Mouse (Mus musculus): ENCODE data around the gene Garem2. TPM values are rescaled to one million over a fixed set of nuclear protein-coding genes. Genes with fewer than 3 reads are reported as not detected.

Garem2 gene
- polyA plus RNA-seq, 1 experiment from 2014 or later, result 10.4 TPM

DNA sequence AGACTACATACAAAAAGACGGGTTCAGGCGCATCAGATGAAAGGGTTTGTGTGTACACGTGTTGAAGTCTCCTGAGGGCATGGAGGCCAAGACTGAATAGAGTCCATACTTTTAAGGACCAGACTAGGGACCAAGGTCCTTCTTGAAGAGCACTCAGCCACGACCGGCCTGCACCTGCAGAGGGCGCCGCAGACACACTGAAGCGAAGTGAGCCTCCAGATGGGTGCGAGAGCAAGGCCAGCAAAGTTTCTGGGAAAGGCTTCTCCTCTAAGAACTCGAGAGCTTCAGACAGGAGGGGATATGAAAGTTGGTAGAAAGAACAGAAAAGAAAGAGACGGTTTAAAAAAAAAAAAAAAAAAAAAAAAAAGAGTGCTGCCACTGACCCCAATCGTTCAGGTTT lies 622 bp upstream of the Garem2 start:
- 1% methylated on average over 12 of the region's 12 CpGs for WGBS
- Histone ChIP-seq H3K4me1 (peaks cover 44% of the 10 kb centered on the region), H3K27me3 (replicated peaks) (no peaks in the 10 kb centered on the region), H3K27ac (no peak overlapping the region), H3K9ac (no peak overlapping the region), H3K36me3 (replicated peaks) (no peaks in the 10 kb centered on the region), H3K9me3 (no peaks in the 10 kb centered on the region), H3K4me3 (peak overlapping the region; percentile 64), H3K4me2 (peak overlapping the region; percentile 99)
- ATAC-seq (replicated peaks), result no peak

DNA sequence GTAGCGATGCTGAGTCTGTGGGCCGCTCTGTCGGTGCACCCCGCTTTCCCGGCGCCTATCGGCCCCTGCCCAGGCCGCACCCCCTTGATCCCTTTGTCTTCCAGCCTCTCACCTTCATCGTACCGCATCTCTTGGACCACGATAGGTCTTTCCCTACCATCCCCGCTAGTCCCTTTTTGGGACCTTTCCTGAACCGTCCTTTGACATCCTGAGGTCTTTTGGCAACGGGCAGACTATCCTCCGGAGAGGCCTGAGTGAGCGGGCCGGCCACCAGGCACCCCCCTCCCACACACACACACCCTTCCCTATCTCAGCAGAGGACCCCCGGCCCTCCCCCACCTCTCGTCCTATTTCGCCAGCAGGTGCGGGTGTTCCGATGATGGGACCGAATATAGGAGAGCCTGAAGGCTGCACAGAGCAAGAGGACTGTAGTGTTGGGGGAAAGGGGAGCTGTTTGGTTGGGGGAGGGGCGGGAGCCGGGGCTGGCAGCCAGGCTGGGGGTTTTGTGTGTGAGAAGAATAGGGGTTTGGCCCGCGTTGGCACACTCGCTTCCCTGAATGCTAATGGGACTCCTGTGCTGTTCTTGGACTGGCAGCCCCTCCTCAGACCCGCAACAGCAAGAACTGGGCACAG lies 823 bp downstream of the Garem2 start, which contains the start of gene 3110082J24Rik:
3110082J24Rik (minus strand) TSS at position 419 of the 633 bp plus-strand sequence.
- Histone ChIP-seq H3K9ac (peak within 1 kb of the TSS; percentile 58), H3K4me1 (peaks cover 57% of the 10 kb centered on the region), H3K27ac (peak within 1 kb of the TSS; percentile 73), H3K4me2 (peak within 1 kb of the TSS; percentile 99), H3K4me3 (peak within 1 kb of the TSS; percentile 64), H3K36me3 (replicated peaks) (no peaks in the 10 kb centered on the region), H3K27me3 (replicated peaks) (no peaks in the 10 kb centered on the region), H3K9me3 (no peaks in the 10 kb centered on the region)
- peak; percentile 38 for ATAC-seq (replicated peaks)
- WGBS, result under 1% methylated on average over 29 of the region's 29 CpGs

DNA sequence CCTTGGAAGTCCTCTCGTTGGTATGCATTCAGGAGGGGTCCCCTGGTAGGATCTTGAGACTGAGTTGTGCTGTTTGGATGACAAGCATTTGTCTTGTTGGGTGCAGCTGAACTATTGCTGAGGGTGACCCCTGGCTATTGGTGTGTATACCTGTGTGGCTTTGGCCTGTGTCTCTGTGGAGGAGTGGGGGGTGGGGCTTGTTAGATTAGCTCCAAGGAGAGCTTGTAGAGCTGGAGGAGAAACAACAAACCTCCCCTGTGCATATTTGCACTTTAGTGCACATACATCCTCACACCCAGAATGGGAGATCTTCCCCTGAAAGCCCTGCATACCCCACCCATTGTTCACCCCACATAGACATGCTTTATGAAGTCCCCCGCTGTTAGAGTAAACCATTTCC lies 1.8 kb downstream of the Garem2 start:
- Histone ChIP-seq H3K27ac (peak overlapping the region; percentile 73), H3K9me3 (no peaks in the 10 kb centered on the region), H3K4me3 (peak overlapping the region; percentile 64), H3K36me3 (replicated peaks) (no peaks in the 10 kb centered on the region), H3K9ac (0 out of 2 replicates have a peak overlapping the region, but pooled peaks have one; percentile 58), H3K4me2 (peak overlapping the region; percentile 99), H3K4me1 (peaks cover 65% of the 10 kb centered on the region), H3K27me3 (replicated peaks) (no peaks in the 10 kb centered on the region)
- ATAC-seq (replicated peaks), result no peak
- 0% methylated on average over 2 of the region's 2 CpGs for WGBS

DNA sequence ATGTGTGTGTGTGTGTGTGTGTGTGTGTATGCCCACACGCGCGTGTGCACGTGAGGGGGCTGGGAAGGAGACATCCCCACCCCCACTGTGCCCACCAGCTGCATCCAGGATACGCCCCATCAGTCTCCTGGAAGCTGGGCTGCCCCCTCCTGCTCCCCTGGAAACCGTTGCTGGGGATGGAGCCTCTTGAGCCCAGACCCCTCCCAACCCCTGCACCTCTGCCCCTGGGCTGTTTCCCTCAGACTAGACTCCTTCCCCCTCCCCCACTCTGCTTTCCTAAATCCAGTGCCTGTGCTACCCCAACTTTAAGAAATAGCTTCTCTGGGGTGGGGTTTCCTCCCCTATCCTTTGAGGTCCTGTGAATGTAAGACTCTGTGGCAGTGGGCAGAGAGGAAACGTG lies 2.2 kb downstream of the Garem2 start:
- no peaks in the 10 kb centered on the region for H3K27me3 ChIP-seq (replicated peaks)

DNA sequence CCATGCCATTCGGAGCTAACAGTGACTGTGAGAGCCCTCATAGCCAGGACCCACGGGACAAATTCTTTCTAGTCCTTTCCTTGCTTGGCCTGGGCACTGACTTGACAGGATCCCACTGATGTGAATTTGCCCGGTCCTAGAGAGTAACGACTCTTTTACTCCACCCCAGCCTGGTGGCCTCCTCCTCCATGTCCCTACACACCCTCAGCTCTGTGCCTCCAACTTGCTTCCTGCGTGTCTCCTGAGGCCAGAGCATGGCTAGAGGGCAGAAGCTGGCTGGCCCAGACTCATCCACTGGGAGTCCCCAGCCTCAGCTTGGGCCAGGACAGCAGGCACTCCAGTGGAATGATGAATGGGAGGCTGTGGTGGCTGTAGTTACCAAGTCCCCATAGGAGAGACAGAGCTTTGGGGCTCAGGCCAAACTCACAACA lies 2.7 kb downstream of the Garem2 start:
- Histone ChIP-seq H3K4me3 (0 out of 2 replicates have a peak overlapping the region, but pooled peaks have one; percentile 64), H3K27me3 (replicated peaks) (no peaks in the 10 kb centered on the region), H3K4me1 (peaks cover 65% of the 10 kb centered on the region), H3K9ac (no peak overlapping the region), H3K36me3 (replicated peaks) (no peaks in the 10 kb centered on the region), H3K9me3 (no peaks in the 10 kb centered on the region), H3K4me2 (peak overlapping the region; percentile 99), H3K27ac (peak overlapping the region; percentile 43)
- 3% methylated on average over 5 of the region's 5 CpGs for WGBS
- ATAC-seq (replicated peaks), result 0 out of 2 replicates have a peak, but pooled peaks have one; percentile 1

More for the DNA sequence above, 2.2 kb downstream of the Garem2 start:
- H3K36me3 ChIP-seq (replicated peaks), result no peaks in the 10 kb centered on the region
- peak overlapping the region; percentile 99 for H3K4me2 ChIP-seq
- peaks cover 65% of the 10 kb centered on the region for H3K4me1 ChIP-seq
- 0 out of 2 replicates have a peak, but pooled peaks have one; percentile 16 for ATAC-seq (replicated peaks)
- H3K9ac ChIP-seq, result no peak overlapping the region
- H3K4me3 ChIP-seq, result peak overlapping the region; percentile 64; the same call in 1 of the 2 replicates
- 3% methylated on average over 7 of the region's 7 CpGs for WGBS
- H3K9me3 ChIP-seq, result no peaks in the 10 kb centered on the region
- H3K27ac ChIP-seq, result peak overlapping the region; percentile 73

DNA sequence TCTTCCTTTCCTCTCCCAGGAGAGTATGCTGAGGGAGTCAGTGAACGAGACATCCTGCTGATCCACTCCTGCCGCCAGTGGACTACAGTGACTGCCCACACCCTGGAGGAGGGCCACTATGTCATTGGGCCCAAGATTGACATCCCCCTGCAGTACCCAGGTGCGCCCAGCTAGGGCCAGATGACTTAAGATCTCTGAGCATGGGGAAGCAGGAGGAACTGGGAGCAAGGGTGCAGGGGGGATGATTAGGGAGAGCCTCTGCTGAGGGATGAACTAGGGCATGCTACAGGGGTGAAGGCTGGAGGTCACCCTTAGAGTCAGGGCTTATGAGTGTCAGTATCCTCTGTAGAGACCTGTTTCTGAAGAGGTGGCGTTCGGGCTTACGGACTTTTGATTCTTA lies 3.3 kb downstream of the Garem2 start:
- Histone ChIP-seq H3K27me3 (replicated peaks) (no peaks in the 10 kb centered on the region), H3K9ac (no peak overlapping the region), H3K27ac (peak overlapping the region; percentile 43; the same call in 1 of the 2 replicates), H3K9me3 (no peaks in the 10 kb centered on the region), H3K4me2 (peak overlapping the region; percentile 99; the same call in 1 of the 2 replicates), H3K4me1 (peaks cover 65% of the 10 kb centered on the region), H3K36me3 (replicated peaks) (no peaks in the 10 kb centered on the region), H3K4me3 (no peak overlapping the region)
- ATAC-seq (replicated peaks), result no peak
- WGBS, result 56% methylated on average over 6 of the region's 6 CpGs

DNA sequence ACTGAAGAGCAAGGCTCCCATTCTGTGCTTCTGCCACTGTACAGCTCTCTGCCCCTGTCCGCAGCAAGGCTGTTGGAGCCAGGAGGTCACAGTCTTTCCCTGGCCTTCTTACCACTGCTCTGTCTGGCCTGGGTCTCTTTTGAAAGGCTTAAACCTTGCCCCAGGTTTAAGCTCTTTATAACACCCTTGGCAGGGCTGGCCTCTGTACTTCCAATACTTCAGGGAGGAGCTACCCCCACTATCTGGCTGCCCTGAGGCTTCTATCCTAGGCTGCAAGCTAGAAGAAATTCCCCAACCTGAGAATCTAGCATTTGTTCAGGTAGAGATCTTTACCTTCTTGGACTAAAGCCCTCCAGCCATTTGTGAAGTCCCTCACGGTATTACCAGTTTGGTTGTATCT lies 4.9 kb downstream of the Garem2 start:
- WGBS, result 30% methylated on average over 2 of the region's 2 CpGs
- no peak for ATAC-seq (replicated peaks)
- H3K4me3 ChIP-seq, result no peak overlapping the region
- H3K9me3 ChIP-seq, result no peaks in the 10 kb centered on the region
- no peaks in the 10 kb centered on the region for H3K36me3 ChIP-seq (replicated peaks)
- H3K4me1 ChIP-seq, result peaks cover 71% of the 10 kb centered on the region
- no peak overlapping the region for H3K9ac ChIP-seq
- H3K27ac ChIP-seq, result no peak overlapping the region
- no peak overlapping the region for H3K4me2 ChIP-seq
- H3K27me3 ChIP-seq (replicated peaks), result no peaks in the 10 kb centered on the region; the same call in 1 of the 2 replicates

DNA sequence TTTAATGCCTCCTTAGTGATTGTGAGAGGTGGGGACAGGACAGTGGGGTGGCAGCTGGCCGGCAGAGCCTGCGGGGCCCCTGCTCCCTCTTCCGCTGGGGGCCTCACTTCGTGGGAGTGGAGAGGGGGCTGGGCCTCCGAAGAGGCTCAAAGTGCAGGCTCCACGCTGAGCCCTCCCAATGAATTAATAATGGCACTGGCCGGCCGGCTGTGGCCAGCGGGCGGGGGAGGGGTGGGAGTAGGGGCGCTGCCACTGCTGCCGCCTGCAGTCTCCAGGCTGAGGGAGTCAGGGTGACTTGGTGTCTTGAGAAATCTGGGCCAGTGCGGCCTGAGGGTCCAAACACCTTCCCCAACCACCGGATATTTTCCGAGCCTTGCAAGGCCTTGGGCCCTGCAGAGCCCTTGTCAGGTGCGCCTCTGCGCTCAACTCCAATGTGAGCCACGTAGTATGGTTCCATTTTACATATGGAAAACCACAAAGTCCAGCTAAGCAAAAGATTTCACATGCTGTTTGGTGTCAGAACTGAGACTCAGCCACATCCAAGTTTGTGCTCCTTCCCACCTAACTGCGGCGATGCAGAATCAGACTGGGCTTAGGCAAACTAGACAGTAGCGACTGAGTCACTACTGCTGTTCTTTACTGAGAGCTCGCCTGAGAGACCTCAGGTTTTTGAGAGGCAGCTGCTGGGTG lies 5.6 kb downstream of the Garem2 start:
- peak overlapping the region; percentile 36 for H3K4me2 ChIP-seq
- no peaks in the 10 kb centered on the region for H3K36me3 ChIP-seq (replicated peaks)
- H3K9ac ChIP-seq, result no peak overlapping the region
- 8% methylated on average over 22 of the region's 22 CpGs for WGBS
- H3K27me3 ChIP-seq (replicated peaks), result no peaks in the 10 kb centered on the region; the same call in 1 of the 2 replicates
- ATAC-seq (replicated peaks), result no peak
- peaks cover 66% of the 10 kb centered on the region for H3K4me1 ChIP-seq
- H3K4me3 ChIP-seq, result no peak overlapping the region
- H3K27ac ChIP-seq, result peak overlapping the region; percentile 30; the same call in 1 of the 2 replicates
- no peaks in the 10 kb centered on the region for H3K9me3 ChIP-seq

DNA sequence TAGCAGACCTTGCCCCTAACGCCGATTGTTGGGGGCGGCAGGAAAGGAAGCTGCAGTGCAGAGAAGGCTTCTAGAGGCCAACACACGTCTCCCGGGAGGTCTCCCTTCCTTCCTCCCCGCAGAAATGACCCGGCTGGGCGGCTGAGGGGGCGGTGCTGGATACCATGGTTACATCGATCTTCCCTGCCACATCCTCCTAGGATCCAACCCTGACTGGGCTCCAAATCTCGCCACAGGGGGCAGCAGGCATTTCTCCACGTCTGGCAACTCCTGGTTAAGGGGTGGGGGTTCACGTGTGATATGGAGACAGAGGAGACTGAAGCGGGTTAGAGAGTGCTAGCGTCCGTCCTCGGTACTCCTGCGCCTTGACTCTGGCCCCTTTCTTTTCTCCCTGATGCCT lies 6.2 kb downstream of the Garem2 start:
- Histone ChIP-seq H3K4me3 (no peak overlapping the region), H3K36me3 (replicated peaks) (no peaks in the 10 kb centered on the region), H3K4me2 (peak overlapping the region; percentile 36), H3K9ac (no peak overlapping the region), H3K27ac (peak overlapping the region; percentile 30; the same call in 1 of the 2 replicates), H3K4me1 (peaks cover 60% of the 10 kb centered on the region), H3K9me3 (no peaks in the 10 kb centered on the region), H3K27me3 (replicated peaks) (no peaks in the 10 kb centered on the region; the same call in 1 of the 2 replicates)
- WGBS, result 3% methylated on average over 18 of the region's 18 CpGs
- ATAC-seq (replicated peaks), result peak; percentile 14

DNA sequence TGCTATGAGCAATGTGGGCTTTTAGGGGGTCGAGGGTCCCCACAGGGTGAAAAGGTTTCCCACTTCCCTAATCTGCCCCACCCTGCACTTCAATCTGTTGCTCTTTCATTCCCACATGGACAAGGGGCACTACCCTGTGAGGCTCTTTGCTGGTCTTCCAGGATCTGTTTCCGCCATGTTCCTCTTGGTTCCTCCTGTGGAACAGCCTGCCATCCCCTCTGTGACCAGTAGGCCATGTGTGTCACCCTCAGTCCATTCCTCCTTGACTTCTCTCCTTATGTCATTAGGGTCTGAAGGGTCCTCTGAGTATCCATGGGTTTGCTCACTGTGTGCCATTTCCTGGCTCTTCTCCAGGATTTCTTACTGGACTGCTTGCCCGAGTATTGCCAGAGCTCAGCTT lies 6.8 kb downstream of the Garem2 start:
- Histone ChIP-seq H3K9ac (no peak overlapping the region), H3K4me1 (peaks cover 54% of the 10 kb centered on the region), H3K36me3 (replicated peaks) (no peaks in the 10 kb centered on the region), H3K27ac (no peak overlapping the region), H3K4me2 (no peak overlapping the region), H3K27me3 (replicated peaks) (no peaks in the 10 kb centered on the region; the same call in 1 of the 2 replicates), H3K9me3 (no peaks in the 10 kb centered on the region), H3K4me3 (no peak overlapping the region)
- WGBS, result 76% methylated on average over 3 of the region's 3 CpGs
- no peak for ATAC-seq (replicated peaks)

DNA sequence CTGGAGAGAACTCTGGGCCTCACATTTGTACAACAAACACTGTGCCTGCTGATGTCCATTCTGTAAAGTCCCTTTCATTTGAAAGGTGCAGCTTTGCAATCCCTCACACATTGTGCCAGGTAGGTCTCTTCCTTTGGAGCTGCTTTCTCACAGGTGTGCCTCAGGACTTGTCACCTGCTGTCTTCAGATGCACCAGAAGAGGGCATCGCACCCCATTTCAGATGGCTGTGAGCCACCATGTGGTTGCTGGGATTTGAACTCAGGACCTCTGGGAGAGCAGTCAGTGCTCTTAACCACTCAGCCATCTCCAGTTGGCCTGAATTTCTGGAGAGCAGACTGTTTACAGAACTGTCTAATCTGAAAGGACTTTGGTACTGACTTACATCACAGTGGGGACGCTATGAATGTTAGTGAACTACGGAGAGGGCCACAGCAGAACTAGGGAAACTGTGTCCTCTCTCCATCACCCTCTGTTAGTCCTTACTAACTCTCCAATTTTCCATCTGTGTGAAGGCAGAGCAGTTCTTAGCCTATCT lies 7.6 kb downstream of the Garem2 start:
- H3K4me2 ChIP-seq, result no peak overlapping the region
- no peak for ATAC-seq (replicated peaks)
- 86% methylated on average over 3 of the region's 3 CpGs for WGBS
- no peak overlapping the region for H3K4me3 ChIP-seq
- H3K27ac ChIP-seq, result no peak overlapping the region
- no peaks in the 10 kb centered on the region; the same call in 1 of the 2 replicates for H3K27me3 ChIP-seq (replicated peaks)
- no peaks in the 10 kb centered on the region for H3K9me3 ChIP-seq
- H3K9ac ChIP-seq, result no peak overlapping the region
- H3K4me1 ChIP-seq, result peaks cover 45% of the 10 kb centered on the region
- peaks cover 3% of the 10 kb centered on the region; the same call in 1 of the 2 replicates for H3K36me3 ChIP-seq (replicated peaks)
